Mouse (Mus musculus): ENCODE data around the gene Tmem127.
"Not testable (repeated sequence)": the region's sequence is repeated elsewhere in the genome, so short reads cannot be mapped to it uniquely, and the experiment has no call there.

Gene Tmem127

GRCm38 (mm10) chr2:127247592-127248333, at the start of gene Tmem127, which contains the start of gene Ciao1:
TSS of gene Tmem127 (plus strand) at chr2:127247908.
TSS of gene Ciao1 (minus strand) at chr2:127247816.
- DNase-seq = peak; percentile 94 to 98

GRCm38 (mm10) chr2:127204932-127205331, 42.8 kb upstream of the Tmem127 start:
- peak; percentile 34 to 53 for DNase-seq

GRCm38 (mm10) chr2:127205936-127206335, 41.8 kb upstream of the Tmem127 start:
- not testable (repeated sequence) for DNase-seq

GRCm38 (mm10) chr2:127206916-127207315, 40.8 kb upstream of the Tmem127 start:
- DNase-seq = no peak

GRCm38 (mm10) chr2:127207547-127208451, 39.9 kb upstream of the Tmem127 start, which contains the start of the genes 1810024B03Rik and Snrnp200:
TSS of gene 1810024B03Rik (minus strand) at chr2:127208280.
TSS of gene Snrnp200 (plus strand) at chr2:127208386.
- peak; percentile 91 to 92 for DNase-seq

- DNase-seq = no peak
Observed at GRCm38 (mm10) chr2:127208452-127208769, 39.3 kb upstream of the Tmem127 start.

GRCm38 (mm10) chr2:127210701-127211100, 37.0 kb upstream of the Tmem127 start:
- no peak for DNase-seq

GRCm38 (mm10) chr2:127217746-127218145, 30.0 kb upstream of the Tmem127 start:
- DNase-seq = no peak

GRCm38 (mm10) chr2:127225261-127225660, 22.4 kb upstream of the Tmem127 start:
- no peak for DNase-seq

- DNase-seq = no peak
Observed at GRCm38 (mm10) chr2:127237897-127238610, 9.7 kb upstream of the Tmem127 start.

- DNase-seq = no peak
Observed at GRCm38 (mm10) chr2:127240065-127240464, 7.6 kb upstream of the Tmem127 start.

GRCm38 (mm10) chr2:127248334-127249004, 761 bp downstream of the Tmem127 start:
- peak; percentile 48 to 66 for DNase-seq

- no peak for DNase-seq
Observed at GRCm38 (mm10) chr2:127250291-127251008, 2.7 kb downstream of the Tmem127 start.

- DNase-seq = no peak
Observed at GRCm38 (mm10) chr2:127251457-127251856, 3.7 kb downstream of the Tmem127 start.

- no peak for DNase-seq
Observed at GRCm38 (mm10) chr2:127251880-127252527, 4.3 kb downstream of the Tmem127 start.

GRCm38 (mm10) chr2:127252787-127253186, 5.1 kb downstream of the Tmem127 start:
- no peak for DNase-seq

GRCm38 (mm10) chr2:127254604-127255134, 7.0 kb downstream of the Tmem127 start:
- DNase-seq = no peak

- DNase-seq = no peak
Observed at GRCm38 (mm10) chr2:127255294-127255693, 7.6 kb downstream of the Tmem127 start.

GRCm38 (mm10) chr2:127259340-127259739, 11.6 kb downstream of the Tmem127 start:
- no peak for DNase-seq

GRCm38 (mm10) chr2:127262480-127262879, 14.8 kb downstream of the Tmem127 start:
- no peak for DNase-seq

GRCm38 (mm10) chr2:127267854-127268253, 20.1 kb downstream of the Tmem127 start:
- DNase-seq = no peak

All from thymus, postnatal 36 days (tissue).